Mouse (Mus musculus) left cerebral cortex, postnatal 36 days (tissue): ENCODE data around the gene AU022252. TPM values are rescaled to one million over a fixed set of nuclear protein-coding genes. Genes with fewer than 3 reads are reported as not detected.

Experiments used
- DNase-seq, 2 experiments: peaks; one replicate each; pipeline ENCODE4 v3.0.0; 2021 to 2022; ENCODE audit warnings: low spot score in 2 of 2, mixed read lengths in 1 of 2
- intact Hi-C: fragments of 180-260 bp; cut with DNase I; formaldehyde crosslinking; loops from one replicate; pipeline ENCODE4 v1.15.1; 2025
- total RNA-seq, 2 experiments: library from RNA; stranded (reverse); gene quantifications; 2 replicates each; pipeline ENCODE4 v1.2.3; 2021

Gene AU022252
- total RNA-seq, 2 experiments from 2014 or later, result 28.0 to 34.5 TPM

GRCm38 (mm10) chr4:119192757-119193156, 39.8 kb downstream of the AU022252 start:
- intact Hi-C loops, result no loop called here

GRCm38 (mm10) chr4:119191273-119191672, 41.2 kb downstream of the AU022252 start:
- no peak for DNase-seq
- intact Hi-C loops, result no loop called here

More at GRCm38 (mm10) chr4:119192757-119193156, 39.8 kb downstream of the AU022252 start:
- no peak for DNase-seq

- intact Hi-C loops, result no loop called here
- DNase-seq, result no peak
These were observed 41.9 kb downstream of the AU022252 start for GRCm38 (mm10) chr4:119190618-119191017.

GRCm38 (mm10) chr4:119189864-119190263, 42.6 kb downstream of the AU022252 start, which contains the start of gene Ermap:
Gene Ermap, minus strand, starts transcription at chr4:119190011.
- no peak for DNase-seq
- intact Hi-C loops, result no loop called here

GRCm38 (mm10) chr4:119189392-119189791, 43.1 kb downstream of the AU022252 start:
- no peak for DNase-seq
- intact Hi-C loops, result no loop called here

- intact Hi-C loops, result no loop called here
- DNase-seq, result no peak
These were observed 44.3 kb downstream of the AU022252 start for GRCm38 (mm10) chr4:119188060-119188785.

- intact Hi-C loops, result no loop called here
- no peak for DNase-seq
These were observed 46.7 kb downstream of the AU022252 start for GRCm38 (mm10) chr4:119185771-119186170.

- DNase-seq, result no peak
- intact Hi-C loops, result no loop called here
These were observed 49.0 kb downstream of the AU022252 start for GRCm38 (mm10) chr4:119183525-119183924.

- no peak for DNase-seq
- intact Hi-C loops, result no loop called here
These were observed 51.1 kb downstream of the AU022252 start for GRCm38 (mm10) chr4:119181456-119181855.

GRCm38 (mm10) chr4:119180133-119180707, 52.3 kb downstream of the AU022252 start:
- no peak for DNase-seq
- intact Hi-C loops, result no loop called here

GRCm38 (mm10) chr4:119178331-119178730, 54.2 kb downstream of the AU022252 start:
- intact Hi-C loops, result no loop called here

GRCm38 (mm10) chr4:119177702-119178101, 54.8 kb downstream of the AU022252 start:
- DNase-seq, result no peak
- intact Hi-C loops, result no loop called here

More at GRCm38 (mm10) chr4:119178331-119178730, 54.2 kb downstream of the AU022252 start:
- no peak for DNase-seq

- peak; percentile 94 to 96 for DNase-seq
- intact Hi-C loops, result no loop called here
These were observed 58.6 kb downstream of the AU022252 start, which contains the start of gene Zfp691 for GRCm38 (mm10) chr4:119173851-119174453. Gene Zfp691, minus strand, starts transcription at chr4:119174195.

GRCm38 (mm10) chr4:119172919-119173650, 59.4 kb downstream of the AU022252 start:
- intact Hi-C loops, result no loop called here
- peak in 1 of 2 experiments; percentile 35 for DNase-seq

GRCm38 (mm10) chr4:119167663-119168062, 64.8 kb downstream of the AU022252 start:
- intact Hi-C loops, result loop anchor here (1.0 to 5.0 kb wide), 2 partner anchors 35 to 162 kb away; no protein-coding TSS in a partner anchor
- DNase-seq, result peak; percentile 76 to 82

- DNase-seq, result no peak
- intact Hi-C loops, result loop anchor here (1.0 to 5.0 kb wide), 2 partner anchors 35 to 162 kb away; no protein-coding TSS in a partner anchor
These were observed 65.4 kb downstream of the AU022252 start for GRCm38 (mm10) chr4:119167068-119167467.

- intact Hi-C loops, result loop anchor here (5.0 kb wide), 1 partner anchor 36 kb away; no protein-coding TSS in a partner anchor
These were observed 66.6 kb downstream of the AU022252 start for GRCm38 (mm10) chr4:119165916-119166315.

GRCm38 (mm10) chr4:119162990-119163389, 69.5 kb downstream of the AU022252 start:
- DNase-seq, result no peak
- intact Hi-C loops, result no loop called here

More at GRCm38 (mm10) chr4:119165916-119166315, 66.6 kb downstream of the AU022252 start:
- DNase-seq, result no peak

GRCm38 (mm10) chr4:119161358-119161757, 71.2 kb downstream of the AU022252 start:
- intact Hi-C loops, result no loop called here
- no peak for DNase-seq

GRCm38 (mm10) chr4:119157891-119158290, 74.6 kb downstream of the AU022252 start:
- intact Hi-C loops, result no loop called here
- no peak for DNase-seq
